Mouse (Mus musculus) erythroid progenitor cell, adult 5-6 weeks (primary cell): Measurements from ENCODE around the gene Traf7. TPM values are rescaled to one million over a fixed set of nuclear protein-coding genes. Genes with fewer than 3 reads are reported as not detected.

Experiments used
- ATAC-seq: replicated peaks from 2 replicates; pipeline ENCODE4 v1.8.0; 2016; ENCODE audit warnings: moderate number of reproducible peaks, mild to moderate bottlenecking, moderate TSS enrichment, inconsistent platforms; ENCODE audit not compliant: poor library complexity, low FRiP score, severe bottlenecking
- total RNA-seq, 2 experiments: library from RNA; stranded (forward) in 1 of 2; stranded (reverse) in 1 of 2; fragments of 150-400 nt in 1 of 2; fragments of 186-747, 209-891 nt in 1 of 2; gene quantifications; 2 replicates each; pipeline versions ENCODE4 v1.2.3 to v1.2.4; 2015 to 2017; ENCODE audit warnings: low replicate concordance in 2 of 2

Traf7 gene
- total RNA-seq, 2 experiments from 2014 or later: 54.1 to 83.1 TPM

DNA sequence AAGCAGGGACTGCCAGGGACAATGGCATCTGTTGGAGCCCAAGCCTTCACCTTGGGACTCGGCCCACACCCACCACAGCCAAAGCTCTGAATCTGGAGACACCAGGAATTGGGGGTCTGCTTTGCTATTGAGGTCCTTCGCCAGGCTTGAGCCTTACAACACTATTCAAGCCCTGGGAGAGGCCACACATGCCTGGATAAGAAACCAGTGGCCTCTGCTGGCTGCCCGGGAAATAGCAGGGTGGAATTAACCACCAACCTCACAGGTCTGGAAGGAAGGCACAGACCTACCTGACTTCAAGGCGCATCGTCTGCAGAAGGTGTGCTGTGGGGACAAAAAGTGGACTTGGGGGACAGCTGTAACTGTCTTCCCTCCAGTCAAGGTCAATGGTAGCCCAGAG lies 14.1 kb downstream of the Traf7 start:
- ATAC-seq: peak; percentile 63

DNA sequence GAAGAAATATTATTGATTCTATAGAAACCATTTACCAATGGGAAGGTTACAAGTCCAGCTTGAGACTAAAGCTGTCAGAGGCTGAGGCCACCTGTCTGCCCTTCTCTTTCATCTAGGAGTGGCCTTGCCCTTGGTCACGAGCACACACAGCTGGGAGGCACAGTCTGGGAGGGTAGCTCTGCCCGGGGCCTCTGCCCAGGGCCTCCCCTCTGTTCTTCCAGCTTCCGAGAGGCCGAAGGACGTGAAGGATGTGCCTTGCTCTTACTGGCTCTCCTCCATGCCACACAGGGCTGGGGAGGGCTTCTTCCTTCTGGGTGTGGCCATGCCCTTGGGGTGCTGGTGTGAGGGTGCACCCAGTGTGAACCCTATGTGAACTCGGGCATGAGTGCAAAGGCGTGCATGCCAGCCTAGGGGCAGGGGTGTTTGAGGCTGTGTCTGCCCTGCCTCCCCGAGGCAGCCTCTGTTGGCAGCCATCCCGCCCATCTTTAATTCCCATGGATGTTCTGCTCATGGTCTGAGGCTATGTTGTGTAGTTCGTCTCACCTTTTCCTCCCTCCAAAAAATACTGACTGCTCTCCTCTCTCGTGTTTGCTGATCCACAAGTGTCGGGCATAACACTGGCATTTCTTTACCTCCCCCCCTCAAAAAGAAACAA lies 19.8 kb downstream of the Traf7 start:
- ATAC-seq: no peak

- ATAC-seq: no peak
Measured at GRCm38 (mm10) chr17:24507129-24507664, 20.5 kb downstream of the Traf7 start.

GRCm38 (mm10) chr17:24506332-24507070 lies 21.2 kb downstream of the Traf7 start:
- ATAC-seq: no peak

- no peak for ATAC-seq
Measured at GRCm38 (mm10) chr17:24505286-24505955, 22.3 kb downstream of the Traf7 start.

- no peak for ATAC-seq
Measured at GRCm38 (mm10) chr17:24504085-24504484, 23.7 kb downstream of the Traf7 start.

DNA sequence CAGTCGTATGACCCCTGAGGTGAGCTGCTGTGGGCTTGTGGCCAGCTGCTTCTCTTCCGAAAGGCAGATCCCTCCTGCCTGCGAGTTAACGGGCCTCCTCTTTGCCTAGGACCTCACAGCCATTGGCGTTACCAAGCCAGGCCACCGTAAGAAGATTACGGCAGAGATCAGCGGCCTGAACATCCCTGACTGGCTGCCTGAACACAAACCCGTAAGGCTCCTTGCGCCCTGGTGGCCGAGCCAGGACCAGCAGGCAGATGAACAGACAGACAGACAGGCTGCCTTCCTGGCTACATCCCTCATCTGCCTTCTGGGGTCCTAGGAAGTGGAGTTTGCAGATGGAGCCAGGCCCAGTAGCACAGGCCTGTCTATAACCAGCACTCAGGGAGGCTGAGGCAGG lies 25.5 kb downstream of the Traf7 start:
- ATAC-seq: no peak

DNA sequence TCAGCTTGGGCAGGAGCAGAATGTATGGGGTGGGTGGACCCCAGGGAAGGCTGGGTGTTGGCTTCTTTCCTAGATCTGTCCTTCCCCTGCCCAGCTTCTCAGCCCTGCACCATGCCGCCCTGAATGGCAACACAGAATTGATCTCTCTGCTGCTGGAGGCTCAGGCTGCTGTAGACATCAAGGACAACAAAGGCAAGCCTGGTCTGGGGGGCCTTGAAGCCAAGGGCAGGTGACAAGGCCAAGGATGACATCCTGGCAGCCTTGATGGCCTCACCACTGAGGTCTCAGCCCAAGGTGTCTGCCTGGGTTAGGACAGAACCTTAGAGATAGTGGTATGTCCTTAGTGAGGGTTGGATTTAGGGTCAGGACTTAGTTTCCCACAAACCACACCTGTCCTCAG lies 31.7 kb downstream of the Traf7 start:
- no peak for ATAC-seq

GRCm38 (mm10) chr17:24495443-24495842 lies 32.3 kb downstream of the Traf7 start:
- no peak for ATAC-seq

GRCm38 (mm10) chr17:24494627-24495335 lies 33.0 kb downstream of the Traf7 start:
- ATAC-seq: no peak

DNA sequence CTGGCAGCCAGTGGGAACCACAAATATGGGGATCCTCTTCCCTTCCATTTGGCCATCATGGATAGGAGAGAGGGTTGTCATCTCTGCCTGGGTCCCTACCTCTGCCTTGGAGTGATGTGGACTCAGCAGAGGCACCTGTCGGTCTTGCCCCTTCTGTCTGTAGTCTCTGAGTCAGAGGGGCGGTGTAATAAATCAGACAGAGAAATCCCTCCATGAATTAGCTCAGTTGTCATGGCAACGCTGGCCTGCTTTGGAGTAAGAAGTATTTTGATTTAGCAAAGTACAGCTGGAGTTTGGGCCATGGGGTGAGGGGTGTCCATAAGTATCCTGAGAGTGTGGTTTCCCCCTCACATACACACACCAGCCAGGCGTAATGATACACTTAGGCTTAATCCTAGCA lies 37.3 kb downstream of the Traf7 start:
- ATAC-seq: no peak

GRCm38 (mm10) chr17:24489265-24490030 lies 38.3 kb downstream of the Traf7 start:
- ATAC-seq: no peak

- no peak for ATAC-seq
Measured at GRCm38 (mm10) chr17:24488662-24489264, 39.0 kb downstream of the Traf7 start.

DNA sequence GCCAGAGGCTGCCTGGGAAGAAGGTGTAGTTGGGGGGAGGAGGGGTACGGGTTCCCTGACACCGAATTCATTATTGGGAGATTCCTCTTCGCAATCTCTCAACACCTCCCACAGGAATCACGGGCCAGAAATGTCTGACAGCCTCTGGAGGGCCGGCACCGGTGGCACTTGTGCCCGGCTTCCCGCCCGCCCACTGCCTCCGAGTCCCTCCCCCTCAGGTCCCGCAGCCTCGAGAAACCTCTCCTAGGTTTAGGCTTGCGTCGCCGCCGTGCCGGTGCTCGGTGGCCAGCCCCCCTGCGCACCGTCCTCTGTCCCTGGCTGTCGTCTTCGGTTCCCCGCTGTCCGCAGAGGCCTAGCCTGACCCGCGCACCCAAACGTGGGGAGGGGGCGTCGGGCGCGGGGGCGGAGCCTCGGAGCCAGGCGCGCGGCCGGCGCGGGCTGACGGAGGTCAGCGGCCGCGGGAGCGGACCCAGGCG lies 39.5 kb downstream of the Traf7 start, which contains the start of gene Caskin1:
Caskin1 (plus strand) TSS at position 416 of the 476 bp plus-strand sequence.
- ATAC-seq: no peak

- no peak for ATAC-seq
Measured at GRCm38 (mm10) chr17:24485090-24485860, 42.5 kb downstream of the Traf7 start.

DNA sequence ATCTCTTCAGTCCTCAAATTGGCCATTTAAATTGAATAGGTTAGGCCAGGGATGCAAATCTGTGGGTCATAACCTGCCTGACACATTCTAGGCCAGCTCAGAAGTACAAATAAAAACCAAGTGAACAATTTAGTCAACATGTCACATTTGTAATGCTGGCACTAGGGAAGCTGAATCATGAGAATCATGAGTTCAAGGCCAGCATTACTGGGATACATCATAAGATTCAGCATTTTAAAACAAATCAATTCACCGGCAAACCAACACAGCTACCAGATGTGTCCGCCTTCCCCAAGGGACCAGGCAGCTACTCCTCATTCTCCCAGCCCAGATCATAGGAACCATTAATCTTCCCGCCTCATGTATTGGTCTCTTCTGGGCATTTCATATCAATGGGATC lies 44.2 kb downstream of the Traf7 start:
- no peak for ATAC-seq

DNA sequence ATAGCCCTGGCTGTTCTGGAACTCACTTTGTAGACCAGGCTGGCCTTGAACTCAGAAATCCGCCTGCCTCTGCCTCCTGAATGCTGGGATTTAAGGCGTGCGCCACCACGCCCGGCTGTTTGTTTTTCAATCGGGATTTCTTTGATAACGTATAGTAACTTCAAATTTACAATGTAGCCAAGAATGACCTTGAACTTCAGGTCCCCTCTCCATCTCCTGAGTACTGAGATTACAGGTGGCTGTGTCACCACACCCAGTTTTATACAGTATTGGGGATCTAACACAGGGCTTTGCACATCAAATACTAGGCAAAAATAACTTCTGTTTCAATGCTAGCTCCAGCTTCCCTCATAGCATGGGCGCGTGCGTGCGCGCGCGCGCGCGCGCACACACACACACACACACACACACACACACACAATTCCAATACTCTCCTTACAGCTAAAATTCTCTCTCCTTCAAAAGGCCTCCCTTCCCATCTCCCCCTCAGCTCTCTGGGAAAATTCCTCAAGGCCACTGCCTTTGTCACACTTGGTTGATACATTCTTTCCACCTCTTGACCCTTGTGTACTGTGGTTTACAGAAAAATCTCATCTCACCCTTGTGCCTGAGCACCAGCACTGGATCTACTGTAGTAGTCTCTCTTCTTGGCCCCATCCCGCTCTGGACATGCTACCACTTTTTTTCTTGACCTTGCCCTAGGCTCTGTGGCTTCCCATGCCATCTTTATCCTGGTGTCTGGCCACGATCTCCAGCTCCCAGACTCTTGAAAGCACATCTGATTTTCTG lies 46.5 kb downstream of the Traf7 start:
- no peak for ATAC-seq
